Mouse (Mus musculus) frontal cortex, adult 2 months (tissue): ENCODE measurements at regions not wholly inside any gene's neighbourhood (a gene's known extent, or its start where the extent isn't known, plus 50 kb on each side); places are given as distances from the start of the nearest gene placed in this dataset.

Experiments
- DNase-seq, 2 experiments: peaks; one replicate each; pipeline ENCODE4 v3.0.0; 2022; ENCODE audit warnings: low spot score in 1 of 2; ENCODE audit errors: extremely low spot score in 1 of 2

- no peak for DNase-seq
Measured at GRCm38 (mm10) chr12:12147088-12147687, 114.8 kb upstream of the Fam49a start.

- no peak for DNase-seq
Measured at GRCm38 (mm10) chr12:12147847-12148246, 114.1 kb upstream of the Fam49a start.

GRCm38 (mm10) chr12:12148659-12149399 lies 113.1 kb upstream of the Fam49a start:
- peak in 1 of 2 experiments; percentile 69 for DNase-seq

DNA sequence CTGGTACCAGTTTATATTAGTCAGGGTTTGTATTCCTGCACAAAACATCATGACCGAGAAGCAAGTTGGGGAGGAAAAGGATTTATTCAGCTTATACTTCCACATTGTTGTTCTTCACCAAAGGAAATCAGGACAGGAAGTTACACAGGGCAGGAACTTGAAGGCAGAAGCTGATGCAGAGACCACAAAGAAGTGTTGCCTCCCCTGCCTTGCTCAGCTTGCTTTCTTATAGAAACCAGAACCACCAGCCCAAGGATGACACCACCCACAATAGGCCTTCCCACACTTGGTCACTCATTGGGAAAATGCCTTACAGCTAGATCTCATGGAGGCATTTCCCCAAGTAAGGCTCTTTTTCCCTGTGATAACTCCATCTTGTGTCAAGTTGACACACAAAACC lies 97.5 kb upstream of the Fam49a start:
- no peak for DNase-seq

DNA sequence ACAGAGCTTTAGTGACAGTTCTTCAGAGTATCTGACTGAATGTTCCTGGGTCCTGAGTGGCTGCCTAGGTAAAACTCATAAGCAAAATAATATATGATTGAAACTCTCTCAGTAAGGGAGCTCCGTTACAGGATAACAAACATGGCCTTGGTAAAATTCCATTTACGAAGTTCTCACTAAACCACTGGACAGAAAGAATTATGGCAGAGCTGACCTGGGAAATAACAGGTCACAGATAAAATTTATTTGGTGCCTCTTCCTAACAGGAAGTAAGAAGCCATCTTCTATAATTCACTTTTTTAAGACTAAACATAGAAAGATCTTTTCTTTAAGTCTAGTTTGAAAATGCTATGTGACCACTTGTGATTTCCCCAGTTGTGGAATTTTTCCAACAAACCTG lies 91.4 kb upstream of the Fam49a start:
- DNase-seq: no peak

DNA sequence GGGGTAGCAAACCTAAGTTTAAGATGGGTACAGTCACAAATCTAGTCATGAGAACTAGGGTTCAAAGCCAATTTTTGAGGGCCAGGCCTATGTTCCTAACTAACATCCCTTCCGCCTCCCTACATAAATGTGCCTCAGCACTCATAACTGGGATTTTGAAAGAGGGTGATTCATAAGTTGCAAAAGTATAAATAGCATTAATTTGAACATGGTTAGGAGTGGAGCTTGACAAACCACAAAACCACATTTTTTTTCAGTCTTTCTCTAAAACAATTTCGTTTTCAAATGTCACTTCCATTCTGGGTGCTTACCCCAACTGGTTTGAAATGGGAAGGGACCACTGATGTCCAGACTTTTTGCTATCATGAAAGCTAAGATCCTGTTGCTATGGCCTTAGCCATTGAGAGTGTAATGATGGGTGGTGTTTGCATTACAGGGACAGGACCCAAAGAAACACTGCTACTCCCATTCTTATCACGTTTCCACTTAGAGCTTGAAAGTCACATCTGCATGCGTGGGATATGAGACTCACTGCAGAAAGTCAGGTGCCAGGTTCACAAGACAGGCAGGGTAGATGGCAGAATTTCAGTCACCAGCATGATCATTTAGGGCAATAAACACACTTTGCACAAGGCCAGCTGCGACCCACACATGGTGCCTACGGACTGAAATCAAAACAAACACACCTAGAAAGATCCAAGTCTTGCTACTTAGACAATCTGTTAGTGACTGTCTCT lies 89.7 kb upstream of the Fam49a start:
- no peak for DNase-seq

GRCm38 (mm10) chr12:12176331-12177263 lies 85.3 kb upstream of the Fam49a start:
- peak; percentile 71 to 93 for DNase-seq

GRCm38 (mm10) chr12:12177264-12178043 lies 84.5 kb upstream of the Fam49a start:
- no peak for DNase-seq

DNA sequence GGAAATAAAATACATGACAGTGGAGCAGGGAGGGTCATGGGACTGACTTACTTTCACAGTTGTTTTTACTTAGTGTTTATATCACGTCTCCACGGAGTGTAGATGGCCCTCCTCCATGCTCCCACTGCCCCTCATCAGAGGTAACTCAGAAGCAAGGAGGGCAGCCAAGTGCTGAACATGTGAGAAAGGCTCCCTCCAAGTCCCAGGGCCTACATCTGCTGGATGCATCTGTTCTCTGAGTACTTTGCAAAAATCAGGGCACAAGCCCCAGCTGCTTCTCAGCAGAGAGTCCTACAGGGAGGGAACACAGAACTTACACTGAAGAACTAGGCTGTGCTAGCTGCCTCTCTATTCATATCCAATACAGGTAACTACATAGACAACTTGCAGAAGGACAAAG lies 83.5 kb upstream of the Fam49a start:
- DNase-seq: no peak

DNA sequence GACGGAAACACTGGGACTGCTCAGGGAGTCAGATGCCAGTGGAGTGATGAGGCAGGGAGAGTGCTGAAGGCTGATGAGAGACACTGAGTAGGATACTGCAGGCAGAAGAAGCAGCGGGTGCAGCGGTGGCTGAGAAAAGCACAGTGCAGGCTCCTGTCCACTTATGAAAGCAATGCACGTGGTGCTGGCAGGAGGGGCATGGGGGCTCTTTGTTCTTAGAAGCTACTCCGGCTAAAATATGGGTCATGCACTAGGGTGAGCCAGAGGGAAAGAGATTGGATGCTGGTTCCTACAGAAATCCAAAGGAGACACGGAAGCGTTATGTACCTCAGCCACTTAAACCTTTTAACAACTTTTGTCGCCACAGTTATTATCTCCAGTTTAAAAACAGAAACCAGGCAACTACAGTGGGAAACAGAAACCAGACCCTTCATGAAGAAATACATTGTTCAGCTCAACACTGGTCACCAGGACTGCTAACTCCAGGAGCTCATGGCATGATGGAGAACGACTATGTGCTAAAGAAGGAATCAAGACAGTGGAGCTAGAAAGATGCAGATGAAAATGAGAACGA lies 82.6 kb upstream of the Fam49a start:
- peak in 1 of 2 experiments; percentile 59 for DNase-seq

DNA sequence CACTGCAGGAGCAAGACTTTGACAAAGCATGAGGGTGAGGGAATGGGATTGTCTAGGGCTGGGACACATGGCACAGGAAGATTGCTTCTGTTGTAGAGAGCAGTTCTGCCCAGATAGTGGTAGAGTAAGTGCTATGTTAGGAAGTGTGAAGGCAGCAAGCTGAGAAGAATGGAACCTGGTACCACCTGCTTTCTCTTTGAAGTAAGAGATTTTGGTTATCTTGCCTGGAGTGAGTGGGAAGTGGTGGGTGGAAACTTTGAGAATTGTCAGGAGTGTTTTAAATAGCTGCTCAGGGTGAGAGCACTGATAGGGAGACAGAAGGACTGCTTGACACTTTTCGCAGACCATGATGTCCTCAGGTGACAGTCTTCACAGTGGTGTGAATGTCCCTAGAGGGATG lies 81.0 kb upstream of the Fam49a start:
- peak in 1 of 2 experiments; percentile 50 for DNase-seq

DNA sequence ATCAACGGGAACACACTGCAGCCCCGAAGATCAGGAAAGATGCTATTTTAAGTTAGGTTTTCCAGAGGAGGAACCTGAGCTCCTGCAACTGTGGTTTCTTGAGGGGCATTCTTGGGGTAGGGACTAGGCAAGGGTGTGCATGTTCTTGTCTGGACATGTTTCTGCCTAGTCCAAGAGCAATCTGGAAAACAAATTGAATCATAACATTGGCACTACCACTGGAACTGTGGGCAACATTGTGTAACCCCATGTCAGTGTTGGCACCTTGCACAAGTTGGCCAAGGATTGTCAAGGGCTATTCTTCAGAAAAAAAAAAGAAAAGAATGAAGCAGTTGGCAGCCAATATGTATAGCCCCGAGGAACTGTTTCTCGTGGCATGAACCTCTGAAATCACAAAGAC lies 80.3 kb upstream of the Fam49a start:
- no peak for DNase-seq

- peak in 1 of 2 experiments; percentile 51 for DNase-seq
Measured at GRCm38 (mm10) chr12:12186353-12186752, 75.6 kb upstream of the Fam49a start.

GRCm38 (mm10) chr12:12195066-12195465 lies 66.9 kb upstream of the Fam49a start:
- DNase-seq: peak in 1 of 2 experiments; percentile 70

DNA sequence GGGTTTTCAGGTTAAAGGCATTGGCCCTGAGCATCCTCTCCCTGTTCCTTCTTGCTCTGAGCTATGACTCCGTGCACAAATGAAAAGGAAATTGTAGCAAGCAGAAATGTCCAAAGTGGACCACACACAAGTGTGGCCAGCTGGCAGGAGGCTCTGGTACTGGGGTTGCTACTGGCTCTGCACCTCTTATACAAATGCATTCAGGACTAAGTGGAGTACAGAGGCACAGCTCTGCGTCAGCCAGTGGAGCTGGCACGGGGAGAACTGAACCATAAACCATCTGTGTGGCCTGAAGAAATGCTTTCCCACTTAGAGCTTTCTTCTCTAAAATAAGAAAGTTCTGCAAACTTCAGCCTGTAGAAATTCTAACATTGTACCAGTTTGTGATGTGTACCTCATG lies 65.3 kb upstream of the Fam49a start:
- no peak for DNase-seq

GRCm38 (mm10) chr12:12208216-12208615 lies 53.7 kb upstream of the Fam49a start:
- DNase-seq: no peak
